Mouse (Mus musculus) adrenal gland, postnatal 14 days (tissue): ENCODE data around the gene Xrcc4. TPM values are rescaled to one million over a fixed set of nuclear protein-coding genes. Genes with fewer than 3 reads are reported as not detected.

Experiments used
- DNase-seq: peaks from one replicate; pipeline ENCODE4 v3.0.0; 2021; ENCODE audit warnings: mixed read lengths
- total RNA-seq: library from RNA; stranded (reverse); gene quantifications from 2 replicates; pipeline ENCODE4 v1.2.3, GENCODE M21; 2021

Gene Xrcc4
- total RNA-seq, 1 experiment from 2014 or later, result 15.3 TPM

GRCm38 (mm10) chr13:89738776-89739695 is 350.4 kb downstream of the Xrcc4 start:
- DNase-seq, result peak; percentile 85

GRCm38 (mm10) chr13:89738275-89738674 is 351.1 kb downstream of the Xrcc4 start:
- no peak for DNase-seq

GRCm38 (mm10) chr13:89735111-89735510 is 354.3 kb downstream of the Xrcc4 start:
- DNase-seq, result no peak

GRCm38 (mm10) chr13:89726492-89726891 is 362.9 kb downstream of the Xrcc4 start:
- no peak for DNase-seq

Other genes with a start within 250 kb of the Xrcc4 start
- 16.4 and 19.6 TPM in 2 replicates for gene Tmem167, start 485 bp downstream of the Xrcc4 start, total RNA-seq